Mouse (Mus musculus) adrenal gland, adult (tissue): ENCODE measurements at regions not wholly inside any gene's neighbourhood (a gene's known extent, or its start where the extent isn't known, plus 50 kb on each side); places are given as distances from the start of the nearest gene placed in this dataset.

Experiments
- DNase-seq, 2 experiments: peaks; one replicate each; pipeline ENCODE4 v3.0.0; 2022 to 2023; ENCODE audit warnings: low spot score in 1 of 2; ENCODE audit not compliant: inconsistent age in 2 of 2

DNA sequence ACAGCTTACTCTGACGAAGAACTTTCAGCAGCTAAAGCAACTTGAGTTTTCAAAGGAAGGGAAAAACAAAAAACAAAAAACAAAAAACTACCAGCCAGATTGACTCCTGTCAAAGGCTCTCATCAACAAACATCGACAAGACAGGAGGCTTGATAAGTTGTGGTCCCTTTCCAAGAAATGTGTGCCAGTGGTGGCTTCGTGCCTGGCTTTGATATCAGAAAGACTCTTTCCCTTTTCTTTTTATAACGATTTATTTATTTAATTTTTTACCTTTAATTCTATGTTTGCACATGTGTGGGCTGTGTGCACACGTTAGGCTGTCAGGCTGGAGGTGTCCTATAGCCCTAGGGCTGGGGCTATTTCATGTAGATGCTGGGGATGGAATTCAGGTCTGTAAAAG is 60.4 kb downstream of the Dact1 start:
- DNase-seq = peak in 1 of 2 experiments; percentile 81

DNA sequence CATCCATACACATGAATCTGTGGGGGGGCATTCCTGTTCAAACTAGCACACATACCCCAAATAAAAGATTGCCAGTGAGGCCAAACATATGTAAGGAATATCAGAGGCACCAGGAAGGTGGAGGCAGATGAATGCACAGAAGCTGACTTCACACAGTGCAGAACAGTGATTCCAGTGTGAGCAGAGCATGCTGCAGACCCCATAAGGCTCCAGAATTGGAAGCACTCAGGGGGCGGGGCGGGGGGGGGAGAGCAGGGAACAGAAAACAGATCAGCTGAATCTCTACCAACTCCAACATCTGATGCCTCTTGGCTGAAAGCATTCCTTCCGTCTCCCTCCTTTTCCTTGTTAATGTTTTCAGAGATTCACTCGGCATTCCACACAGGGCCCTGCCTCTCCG is 62.3 kb downstream of the Dact1 start:
- no peak for DNase-seq

DNA sequence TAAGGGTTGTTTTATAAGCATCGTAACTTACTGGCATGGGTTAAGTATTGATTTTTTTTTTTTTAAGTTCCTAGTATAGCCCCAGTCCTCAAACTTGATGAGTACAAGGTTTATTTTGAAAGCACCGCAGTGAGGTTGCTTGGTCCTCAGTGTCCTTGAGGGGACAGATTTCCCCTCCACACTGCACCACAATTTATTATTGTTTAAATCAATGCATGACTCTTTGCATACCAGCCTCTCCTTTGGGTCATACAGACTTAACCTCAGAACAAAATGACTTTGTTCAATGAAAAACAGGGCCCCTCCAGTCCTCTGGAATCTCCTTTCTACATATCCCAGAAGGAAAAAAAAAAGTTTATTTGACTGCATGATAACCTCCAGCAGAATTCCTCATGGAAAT is 63.9 kb downstream of the Dact1 start:
- no peak for DNase-seq

- DNase-seq = peak in 1 of 2 experiments; percentile 75
Measured at GRCm38 (mm10) chr12:71376446-71376845, 66.8 kb downstream of the Dact1 start.

DNA sequence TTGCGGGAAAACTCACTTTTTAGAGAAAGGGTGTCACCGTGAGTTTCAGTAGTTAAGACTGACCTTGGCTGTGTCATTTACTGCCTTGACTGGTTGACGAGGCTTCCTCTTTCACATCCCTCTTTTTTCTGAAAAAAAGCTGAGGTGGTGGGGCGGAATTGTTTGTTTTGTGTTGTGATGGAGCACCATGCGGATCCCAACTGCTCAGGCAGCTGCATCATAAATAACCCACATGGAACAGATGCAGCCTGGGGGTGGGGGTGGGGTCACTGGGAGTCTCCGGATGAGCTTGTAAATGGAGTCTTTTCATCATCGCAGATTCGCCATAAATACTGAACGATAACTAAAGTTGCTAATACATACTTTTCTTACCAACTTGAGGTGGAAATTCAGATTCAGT is 67.3 kb downstream of the Dact1 start:
- peak in 1 of 2 experiments; percentile 30 for DNase-seq

GRCm38 (mm10) chr12:71379626-71380423 is 70.1 kb downstream of the Dact1 start:
- DNase-seq = no peak

DNA sequence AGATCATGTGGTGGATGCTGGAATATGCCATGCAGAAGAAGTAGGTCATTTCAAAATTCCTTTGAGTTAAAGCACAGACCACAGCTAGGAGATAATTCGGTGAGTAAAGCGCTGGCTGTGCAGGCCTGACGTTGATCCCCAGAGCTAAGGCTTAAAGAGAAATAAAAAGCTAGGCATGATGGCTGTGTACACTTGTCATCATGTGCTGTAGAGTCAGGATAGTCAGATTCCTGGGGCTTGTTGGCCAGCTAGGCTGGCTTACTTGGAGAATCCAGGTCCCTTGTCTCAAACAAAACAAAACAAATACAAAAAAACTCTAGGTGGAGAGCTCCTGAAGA is 70.7 kb downstream of the Dact1 start:
- no peak for DNase-seq

GRCm38 (mm10) chr12:71386251-71386650 is 76.6 kb downstream of the Dact1 start:
- DNase-seq = no peak

DNA sequence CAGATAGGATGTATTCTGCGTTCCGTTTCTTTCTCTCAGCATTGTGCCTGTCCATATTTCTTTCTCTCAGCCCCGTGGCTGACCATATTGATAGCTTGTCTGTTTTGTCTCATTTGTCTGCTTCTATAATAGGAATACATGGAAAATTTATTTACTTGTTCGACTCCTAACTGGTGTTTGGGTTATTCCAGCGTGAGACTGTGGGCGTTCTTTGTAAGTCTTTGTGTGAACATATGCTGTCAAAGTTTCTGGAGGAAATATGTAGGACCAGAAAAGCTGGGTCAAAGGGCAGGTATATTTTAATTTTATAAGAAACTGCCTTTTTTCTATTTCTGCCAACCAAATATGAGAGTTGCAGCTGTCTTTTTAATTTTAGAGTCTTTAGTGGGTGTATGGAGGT is 81.8 kb downstream of the Dact1 start:
- no peak for DNase-seq

GRCm38 (mm10) chr12:71393752-71394151 is 84.1 kb downstream of the Dact1 start:
- DNase-seq = no peak

- no peak for DNase-seq
Measured at GRCm38 (mm10) chr12:71397456-71397855, 87.8 kb downstream of the Dact1 start.

GRCm38 (mm10) chr12:71398701-71399100 is 89.0 kb downstream of the Dact1 start:
- peak; percentile 42 to 69 for DNase-seq

DNA sequence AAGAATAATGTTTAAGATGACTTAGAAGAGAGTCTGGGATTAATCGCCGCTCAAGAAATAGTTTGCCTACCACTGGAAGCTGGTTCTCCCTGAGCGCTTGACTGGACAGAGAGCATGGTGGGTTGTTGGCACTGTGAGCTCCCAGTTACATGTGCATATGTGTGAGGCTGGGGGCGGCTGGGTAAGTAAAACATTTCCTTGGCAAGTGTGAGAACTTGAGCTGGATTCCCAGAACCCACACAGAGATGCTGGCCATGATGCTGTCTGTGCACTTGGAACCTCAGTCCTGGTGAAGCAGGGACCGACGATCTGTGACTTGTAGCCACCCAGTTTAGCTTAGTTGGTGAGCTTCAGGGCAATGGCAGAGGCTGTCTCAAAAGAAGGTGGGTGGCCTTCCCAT is 90.5 kb downstream of the Dact1 start:
- no peak for DNase-seq

- no peak for DNase-seq
Measured at GRCm38 (mm10) chr12:71401621-71402416, 92.1 kb downstream of the Dact1 start.

- DNase-seq = no peak
Measured at GRCm38 (mm10) chr12:71407294-71407693, 97.6 kb downstream of the Dact1 start.

- no peak for DNase-seq
Measured at GRCm38 (mm10) chr12:71408396-71409050, 98.8 kb downstream of the Dact1 start.

DNA sequence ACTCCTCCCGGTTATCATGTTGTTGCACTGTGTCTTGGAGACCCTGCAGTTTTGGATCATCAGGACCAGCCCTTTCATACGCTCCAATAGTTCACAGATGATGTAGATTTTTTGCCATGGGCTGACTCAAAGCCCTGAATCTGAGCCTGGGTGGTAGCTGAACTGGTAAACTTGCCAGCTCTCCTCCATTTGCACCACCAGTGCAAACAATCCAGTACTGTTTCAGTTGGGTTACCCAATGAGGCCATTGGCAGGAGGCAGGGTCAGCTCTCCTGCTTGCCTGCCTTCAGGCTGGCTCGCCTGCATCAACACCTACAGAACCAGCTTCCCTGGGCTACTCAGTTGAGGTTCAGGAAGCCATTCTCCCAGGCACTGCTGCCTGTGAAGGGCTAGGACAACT is 102.6 kb downstream of the Dact1 start:
- DNase-seq = no peak

GRCm38 (mm10) chr12:71416968-71417367 is 107.3 kb downstream of the Dact1 start:
- no peak for DNase-seq

GRCm38 (mm10) chr12:71418186-71418585 is 108.5 kb downstream of the Dact1 start:
- peak; percentile 40 to 52 for DNase-seq

DNA sequence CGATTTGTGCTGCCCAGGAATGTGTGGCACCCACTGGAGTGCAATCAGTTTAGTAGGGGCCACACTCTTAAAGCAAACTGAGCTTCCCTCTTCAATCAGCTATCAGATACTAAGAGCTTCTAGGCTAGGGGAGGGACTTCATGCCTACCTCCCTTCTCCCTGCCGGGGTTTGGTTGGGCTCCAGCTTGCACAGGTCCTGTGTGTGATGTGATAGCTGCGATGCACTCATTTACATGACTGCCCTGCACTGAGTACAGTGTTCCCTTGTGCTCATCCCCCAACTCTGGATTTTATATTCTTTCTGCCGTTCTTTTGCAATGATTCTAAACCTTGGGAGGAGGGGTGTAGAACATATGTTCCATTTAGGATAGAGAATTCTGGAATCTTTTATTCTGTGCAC is 109.5 kb downstream of the Dact1 start:
- no peak for DNase-seq

- no peak for DNase-seq
Measured at GRCm38 (mm10) chr12:71426023-71426719, 116.5 kb downstream of the Dact1 start.
